Mouse (Mus musculus): ENCODE measurements at regions not wholly inside any gene's neighbourhood (a gene's known extent, or its start where the extent isn't known, plus 50 kb on each side); places are given as distances from the start of the nearest gene placed in this dataset.

GRCm38 (mm10) chr3:144078198-144078935 is 126.7 kb downstream of the Lmo4 start:
- no peak for DNase-seq (ENCODE audit: low spot score)

- no peak for DNase-seq (ENCODE audit: low spot score)
Measured at GRCm38 (mm10) chr3:144069979-144070540, 135.0 kb downstream of the Lmo4 start.

GRCm38 (mm10) chr3:144067016-144067415 is 138.0 kb downstream of the Lmo4 start:
- DNase-seq (ENCODE audit: low spot score) = no peak

- no peak for DNase-seq (ENCODE audit: low spot score)
Measured at GRCm38 (mm10) chr3:144058106-144058505, 146.9 kb downstream of the Lmo4 start.

- no peak for DNase-seq (ENCODE audit: low spot score)
Measured at GRCm38 (mm10) chr3:144050341-144050740, 154.7 kb downstream of the Lmo4 start.

GRCm38 (mm10) chr3:144049270-144049669 is 155.8 kb downstream of the Lmo4 start:
- DNase-seq (ENCODE audit: low spot score) = no peak

- DNase-seq (ENCODE audit: low spot score) = no peak
Measured at GRCm38 (mm10) chr3:144044366-144044765, 160.7 kb downstream of the Lmo4 start.

GRCm38 (mm10) chr3:144041788-144042187 is 163.2 kb downstream of the Lmo4 start:
- no peak for DNase-seq (ENCODE audit: low spot score)

GRCm38 (mm10) chr3:144039498-144039897 is 165.5 kb downstream of the Lmo4 start:
- no peak for DNase-seq (ENCODE audit: low spot score)

- DNase-seq (ENCODE audit: low spot score) = no peak
Measured at GRCm38 (mm10) chr3:144029611-144030010, 175.4 kb downstream of the Lmo4 start.

GRCm38 (mm10) chr3:144029121-144029520 is 175.9 kb downstream of the Lmo4 start:
- no peak for DNase-seq (ENCODE audit: low spot score)

GRCm38 (mm10) chr3:144027134-144027980 is 177.7 kb downstream of the Lmo4 start:
- no peak for DNase-seq (ENCODE audit: low spot score)

GRCm38 (mm10) chr3:144025451-144026125 is 179.4 kb downstream of the Lmo4 start:
- no peak for DNase-seq (ENCODE audit: low spot score)

GRCm38 (mm10) chr3:144024216-144024615 is 180.8 kb downstream of the Lmo4 start:
- DNase-seq (ENCODE audit: low spot score) = peak; percentile 20

GRCm38 (mm10) chr3:144023058-144023457 is 182.0 kb downstream of the Lmo4 start:
- no peak for DNase-seq (ENCODE audit: low spot score)

- DNase-seq (ENCODE audit: low spot score) = no peak
Measured at GRCm38 (mm10) chr3:144021969-144022368, 183.1 kb downstream of the Lmo4 start.

GRCm38 (mm10) chr3:144020189-144020940 is 184.7 kb downstream of the Lmo4 start:
- no peak for DNase-seq (ENCODE audit: low spot score)

- DNase-seq (ENCODE audit: low spot score) = no peak
Measured at GRCm38 (mm10) chr3:144019293-144019692, 185.7 kb downstream of the Lmo4 start.

GRCm38 (mm10) chr3:144018559-144018958 is 186.5 kb downstream of the Lmo4 start:
- DNase-seq (ENCODE audit: low spot score) = no peak

- DNase-seq (ENCODE audit: low spot score) = no peak
Measured at GRCm38 (mm10) chr3:144015236-144015635, 189.8 kb downstream of the Lmo4 start.

GRCm38 (mm10) chr3:144013481-144014125 is 191.4 kb downstream of the Lmo4 start:
- DNase-seq (ENCODE audit: low spot score) = no peak

Measured in layer of hippocampus, adult 11-12 months (tissue).